Mouse (Mus musculus) adrenal gland, adult 2 months (tissue): ENCODE data around the gene B3gnt2. TPM values are rescaled to one million over a fixed set of nuclear protein-coding genes. Genes with fewer than 3 reads are reported as not detected.

Source experiments
- DNase-seq: peaks from one replicate; pipeline ENCODE4 v3.0.0; 2021
- polyA plus RNA-seq: library from polyadenylated mRNA; depleted of rRNA; stranded (reverse); fragments of >200 nt; gene quantifications from 2 replicates; pipeline ENCODE4 v1.2.3, GENCODE M21; 2012
- total RNA-seq, 2 experiments: library from RNA; stranded (reverse); gene quantifications; 2 replicates each; pipeline ENCODE4 v1.2.3; 2021

B3gnt2 gene
- total and polyA plus RNA-seq, 3 experiments, result 47.6 to 64.7 (median 54.5) TPM

DNA sequence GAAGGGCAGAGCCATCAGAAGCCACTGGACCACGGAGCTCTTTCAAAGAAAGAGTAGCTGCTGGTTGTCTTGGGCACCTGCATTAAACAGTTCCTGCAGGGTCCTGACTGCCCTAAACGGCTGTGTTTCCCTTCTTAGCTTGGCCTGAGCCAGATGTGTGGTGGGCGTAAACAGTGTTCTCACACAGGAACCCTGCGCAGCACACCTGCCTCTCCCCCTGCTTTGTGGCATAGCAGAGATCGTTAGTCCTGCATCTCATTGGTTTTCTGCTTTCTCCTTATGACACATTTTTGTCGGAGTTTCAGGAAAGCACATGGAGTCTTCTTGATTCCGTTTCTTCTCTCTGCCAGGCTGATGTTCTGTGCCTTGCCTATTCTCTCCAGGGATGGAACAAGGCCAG lies 44.9 kb downstream of the B3gnt2 start:
- DNase-seq, result no peak

DNA sequence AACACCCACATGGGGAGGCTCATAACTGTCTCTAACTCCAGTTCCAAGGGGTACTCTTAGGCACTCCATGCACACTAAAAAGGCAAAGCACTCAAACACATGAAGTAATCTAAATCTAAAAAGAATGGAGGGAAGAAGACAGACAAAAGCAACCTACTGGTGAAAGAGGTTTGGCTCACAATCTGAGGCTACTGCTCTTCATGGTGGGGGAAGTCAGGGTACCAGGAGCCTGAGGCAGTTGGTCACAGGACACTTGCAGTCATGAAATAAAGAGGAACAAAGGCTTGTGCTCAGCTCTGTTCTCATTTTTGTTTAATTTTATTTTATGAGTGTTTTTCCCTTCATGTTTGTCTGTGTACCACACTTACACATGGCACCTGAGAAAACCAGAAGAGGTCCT lies 45.6 kb downstream of the B3gnt2 start:
- no peak for DNase-seq

DNA sequence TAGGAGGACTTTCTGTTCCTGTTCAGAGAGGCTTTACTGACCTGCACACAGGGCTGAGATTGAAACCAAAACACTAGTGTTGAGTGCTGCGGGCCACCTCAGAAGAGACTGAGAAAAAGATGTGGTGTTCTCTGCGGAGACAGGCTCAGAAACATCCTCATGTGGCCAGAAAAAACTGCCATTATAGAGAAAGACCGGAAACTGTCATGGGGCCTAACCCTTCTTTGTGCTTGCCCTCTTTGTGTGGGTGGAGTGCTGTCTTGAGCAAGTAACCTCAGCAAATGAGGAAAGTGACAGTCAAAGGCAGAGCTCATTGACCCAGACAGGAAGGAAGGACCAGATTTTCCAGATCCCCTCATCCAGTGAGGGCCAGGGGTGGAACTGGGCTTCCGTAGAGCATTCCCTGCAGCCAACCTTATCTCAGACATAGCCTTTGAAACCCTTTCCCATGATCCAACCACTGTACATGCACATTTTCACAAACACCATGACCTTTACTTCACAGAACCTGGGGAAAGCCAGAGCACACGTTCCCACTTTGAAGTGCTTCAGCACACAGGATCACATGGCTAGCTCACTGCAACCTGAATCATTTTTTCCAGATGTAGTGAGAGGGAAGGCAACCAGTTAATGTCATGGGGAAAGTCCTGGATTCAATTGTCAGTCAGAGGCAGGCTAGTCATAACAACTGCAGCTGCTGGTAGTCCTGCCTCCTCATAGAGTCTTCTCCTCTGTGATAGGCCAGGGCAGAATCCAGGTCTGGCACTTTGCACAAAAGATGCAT lies 46.6 kb downstream of the B3gnt2 start:
- DNase-seq, result no peak

- no peak for DNase-seq
Measured at GRCm38 (mm10) chr11:22813427-22813826, 47.3 kb downstream of the B3gnt2 start.

- DNase-seq, result no peak
Measured at GRCm38 (mm10) chr11:22811413-22811812, 49.3 kb downstream of the B3gnt2 start.

DNA sequence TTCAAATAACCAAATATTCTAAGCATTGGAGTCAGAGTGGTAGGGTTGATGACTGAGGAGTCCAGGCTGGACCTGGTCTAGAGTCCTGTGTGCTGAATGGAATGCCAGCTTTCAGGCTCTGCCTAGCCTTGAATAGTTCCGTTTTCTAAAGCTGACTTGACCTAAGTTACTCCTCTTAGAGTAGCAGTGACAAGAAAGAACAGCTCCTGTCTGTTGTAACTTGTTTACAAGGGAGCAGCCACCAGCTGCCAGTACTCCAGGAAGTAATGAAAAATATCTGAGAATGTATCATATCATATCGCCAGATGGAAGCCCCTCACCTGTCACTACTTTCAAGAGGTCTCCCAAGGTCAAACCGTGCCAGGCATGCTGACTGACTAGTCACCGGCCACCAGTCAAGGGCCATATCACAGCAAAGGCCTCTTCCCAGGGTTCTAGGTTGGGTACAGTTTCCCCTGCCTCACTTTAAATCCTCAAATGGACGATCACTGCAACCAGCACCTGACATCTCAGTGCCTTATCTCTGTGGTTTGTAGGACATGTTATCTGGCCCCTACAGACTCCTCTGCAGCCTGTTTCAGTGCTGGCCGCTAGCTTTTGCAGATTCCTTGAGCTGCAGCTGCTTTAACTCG lies 51.2 kb downstream of the B3gnt2 start:
- no peak for DNase-seq

GRCm38 (mm10) chr11:22808040-22808439 lies 52.7 kb downstream of the B3gnt2 start:
- no peak for DNase-seq

GRCm38 (mm10) chr11:22805171-22805570 lies 55.6 kb downstream of the B3gnt2 start:
- no peak for DNase-seq

- DNase-seq, result no peak
Measured at GRCm38 (mm10) chr11:22799987-22800424, 60.8 kb downstream of the B3gnt2 start.

DNA sequence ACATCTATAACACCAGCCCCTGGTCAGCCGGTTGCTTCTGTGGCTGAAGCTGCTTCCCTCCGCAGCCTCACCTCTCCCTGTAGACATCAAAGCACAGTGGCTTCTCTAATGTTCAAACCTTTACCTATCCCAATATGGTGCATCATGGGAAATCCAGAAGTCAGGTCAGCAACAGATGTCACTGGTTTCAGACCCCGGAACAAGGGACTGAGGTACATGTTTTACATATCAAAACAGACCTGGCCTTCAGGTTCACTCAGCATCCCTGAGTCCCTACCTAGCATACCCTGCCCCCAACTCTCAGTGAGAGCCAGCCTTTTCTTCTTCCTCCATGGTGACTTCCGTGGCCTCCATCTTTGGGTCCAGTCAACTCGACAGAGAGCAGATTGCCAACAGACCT lies 61.8 kb downstream of the B3gnt2 start:
- DNase-seq, result no peak

DNA sequence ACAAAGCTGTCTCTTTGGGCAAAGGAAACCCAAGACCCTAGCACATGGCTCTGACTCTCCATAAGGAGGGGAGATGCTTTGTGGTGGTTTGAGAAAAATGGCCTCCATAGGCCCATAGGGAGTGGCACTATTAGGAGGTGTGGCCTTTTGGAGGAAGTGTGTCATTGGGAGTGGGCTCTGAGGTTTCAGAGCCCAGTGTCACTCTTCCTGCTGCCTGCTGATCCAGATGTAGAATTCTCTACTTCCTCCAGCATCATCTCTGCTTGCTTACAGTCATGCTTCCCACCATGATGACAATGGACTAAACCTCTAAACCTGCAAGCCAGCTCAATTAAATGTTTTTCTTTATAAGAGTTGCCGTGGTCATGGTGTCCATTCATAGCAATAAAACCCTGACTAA lies 66.0 kb downstream of the B3gnt2 start:
- no peak for DNase-seq

- no peak for DNase-seq
Measured at GRCm38 (mm10) chr11:22793881-22794203, 66.9 kb downstream of the B3gnt2 start.

DNA sequence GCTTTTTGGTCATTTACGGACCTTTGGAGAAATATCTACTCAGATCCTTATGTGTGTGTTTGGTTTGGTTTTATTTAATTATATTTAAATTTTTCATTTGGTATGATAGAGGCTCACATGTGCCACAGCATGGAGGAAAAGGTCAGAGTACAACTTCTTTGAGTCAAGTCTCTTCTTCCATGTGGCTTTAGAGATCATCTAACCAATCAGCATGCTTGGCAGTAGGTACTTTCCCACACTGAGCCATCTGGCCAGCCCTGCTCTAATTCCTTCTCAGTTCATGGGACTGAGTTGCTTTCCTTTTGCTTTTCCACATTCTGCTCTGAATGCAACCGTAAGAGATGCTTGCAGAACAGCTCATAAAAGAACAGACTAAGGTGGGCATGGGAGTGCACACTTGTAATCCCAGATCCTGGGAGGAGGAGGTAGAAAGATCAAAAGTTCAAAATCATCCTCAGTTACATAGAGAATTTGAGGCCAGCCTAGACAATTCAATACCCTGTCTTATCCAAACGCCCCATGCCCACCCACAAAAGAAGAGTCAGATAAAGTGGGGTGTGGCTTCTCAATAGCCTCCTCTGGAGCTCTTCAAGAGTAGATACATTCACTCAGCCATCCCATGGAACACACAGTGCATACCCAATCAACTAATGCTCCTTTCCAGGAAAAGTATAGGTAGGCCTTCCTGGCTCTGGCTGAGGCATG lies 67.4 kb downstream of the B3gnt2 start:
- DNase-seq, result no peak

- DNase-seq, result peak; percentile 16
Measured at GRCm38 (mm10) chr11:22792149-22792548, 68.6 kb downstream of the B3gnt2 start.

- DNase-seq, result no peak
Measured at GRCm38 (mm10) chr11:22791726-22792125, 69.0 kb downstream of the B3gnt2 start.

DNA sequence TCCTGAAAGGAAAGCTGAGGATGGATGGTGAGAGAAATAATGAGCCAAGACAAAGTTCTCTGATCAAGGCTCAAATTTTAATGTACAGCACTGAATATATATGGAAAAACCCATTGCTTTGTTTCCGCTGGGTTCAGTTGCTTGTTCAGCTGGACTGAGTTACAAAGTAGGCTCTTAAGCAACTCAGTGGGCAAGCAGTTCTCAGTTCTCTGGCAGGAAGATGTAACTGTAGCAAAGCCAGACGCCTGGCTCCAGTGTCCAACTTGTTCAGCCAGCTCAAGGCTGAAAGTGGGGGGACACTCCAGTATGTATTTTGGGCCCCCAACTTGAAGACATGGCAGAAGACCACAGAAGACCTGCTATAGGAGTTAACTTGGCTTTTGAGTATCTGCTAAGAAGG lies 72.9 kb downstream of the B3gnt2 start:
- no peak for DNase-seq

GRCm38 (mm10) chr11:22784477-22784876 lies 76.3 kb downstream of the B3gnt2 start:
- DNase-seq, result peak; percentile 71

DNA sequence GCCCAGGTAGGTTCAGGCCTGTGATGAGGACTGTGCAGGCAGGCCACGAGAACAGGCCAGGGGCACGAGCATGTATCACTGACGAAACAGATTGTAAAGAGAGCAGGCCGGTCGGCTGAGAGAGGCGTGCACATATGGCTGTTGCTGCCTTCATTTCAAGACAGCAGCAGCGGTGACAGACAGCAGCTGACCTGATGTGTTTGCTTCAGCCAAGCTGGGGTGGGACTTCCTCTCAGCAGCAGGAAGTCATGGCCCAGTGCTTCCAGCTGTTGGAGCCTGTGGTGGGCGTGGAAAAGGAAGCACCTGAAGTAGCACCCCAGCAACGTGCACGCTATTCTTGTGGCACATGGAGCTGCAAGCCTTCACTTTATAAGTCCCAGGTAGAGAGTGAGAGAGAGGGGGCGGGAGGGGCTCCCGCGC lies 78.0 kb downstream of the B3gnt2 start:
- peak; percentile 1 for DNase-seq

DNA sequence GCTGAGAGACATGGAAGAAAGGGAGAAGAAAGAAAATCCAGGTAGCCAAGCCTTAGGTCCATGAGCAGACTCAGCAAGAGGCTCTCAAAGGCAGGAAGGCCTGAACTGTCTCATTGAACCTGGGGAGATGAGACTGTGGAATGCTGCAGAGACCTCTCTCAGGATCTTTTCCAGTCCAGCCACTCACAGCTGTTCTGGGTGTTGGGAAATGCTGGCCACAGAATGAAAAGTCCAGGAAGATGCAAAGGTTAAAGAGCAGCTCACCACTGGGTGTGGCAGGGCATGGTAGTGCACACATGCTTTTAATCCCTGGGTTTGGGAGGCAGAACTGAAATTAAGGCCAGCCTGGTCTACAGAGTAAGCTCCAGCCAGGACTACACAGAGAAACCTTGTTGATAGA lies 79.6 kb downstream of the B3gnt2 start:
- no peak for DNase-seq

GRCm38 (mm10) chr11:22780761-22781160 lies 80.0 kb downstream of the B3gnt2 start:
- DNase-seq, result peak; percentile 37

DNA sequence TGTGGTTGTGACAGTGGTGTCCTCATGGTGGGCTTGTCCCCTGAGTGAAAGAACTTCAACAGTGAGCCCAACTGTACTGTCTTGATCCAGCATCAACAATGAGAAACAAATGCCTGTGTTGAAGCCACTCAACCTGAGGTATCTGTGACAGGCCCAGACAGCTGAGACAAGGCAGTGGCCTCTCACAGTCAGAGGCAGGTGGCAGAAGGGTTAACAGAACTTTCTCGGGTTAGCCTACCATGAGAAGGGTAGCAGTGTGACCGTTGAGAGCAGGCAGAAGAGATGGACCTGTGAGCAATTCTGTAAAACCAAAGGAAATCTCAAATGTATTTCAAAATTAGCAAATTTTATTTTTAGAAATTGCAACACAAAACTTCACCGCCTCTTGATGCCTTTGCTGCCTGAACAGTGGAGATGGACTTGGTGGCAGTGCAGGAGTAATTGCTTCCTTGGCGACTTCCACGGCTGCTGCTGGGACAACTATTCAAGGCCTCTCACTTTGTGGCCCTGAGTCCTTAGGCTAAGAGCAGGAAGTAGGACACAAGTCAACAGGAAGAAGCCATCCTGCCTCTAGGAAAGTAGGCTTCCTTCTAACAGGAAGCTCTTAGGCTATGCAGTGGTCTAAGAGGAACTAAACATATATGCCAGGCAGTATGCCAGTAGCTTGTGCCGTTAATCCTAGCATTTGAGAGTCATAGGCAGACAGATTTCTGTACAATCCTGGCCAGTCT lies 80.8 kb downstream of the B3gnt2 start:
- peak; percentile 31 for DNase-seq

- DNase-seq, result no peak
Measured at GRCm38 (mm10) chr11:22778596-22778995, 82.2 kb downstream of the B3gnt2 start.

DNA sequence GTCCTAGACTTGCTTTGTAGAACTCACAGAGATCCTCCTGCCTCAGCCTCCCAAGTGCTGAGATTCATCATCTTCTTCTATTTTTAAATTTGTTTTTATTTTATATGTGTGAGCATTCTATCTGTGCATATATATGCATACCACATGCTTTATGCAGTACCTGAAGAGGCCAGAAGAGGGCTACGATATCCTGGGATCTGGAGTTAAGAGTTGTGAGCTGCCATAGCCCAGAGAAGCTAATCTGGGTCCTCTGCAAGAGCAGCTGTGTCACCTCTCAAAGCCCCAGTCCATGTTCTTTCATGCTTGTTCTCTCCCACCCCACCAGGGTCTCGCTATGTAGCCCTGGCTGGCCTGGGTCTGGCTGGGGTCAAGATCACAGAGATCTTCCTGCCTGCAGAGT lies 83.2 kb downstream of the B3gnt2 start:
- DNase-seq, result no peak
